Mouse (Mus musculus): ENCODE data around the gene Mpv17. TPM values are rescaled to one million over a fixed set of nuclear protein-coding genes. Genes with fewer than 3 reads are reported as not detected.
A peak's percentile ranks its signal among the peaks of the same experiment; 100 is the strongest.

Gene Mpv17
- polyA plus RNA-seq, 1 experiment from 2014 or later = 68.0 TPM

- Histone ChIP-seq H3K27ac (replicated peaks) (no peak overlapping the region), H3K9ac (no peak overlapping the region), H3K4me3 (peak overlapping the region; percentile 84; the same call in 1 of the 2 replicates), H3K9me3 (no peaks in the 10 kb centered on the region), H3K36me3 (peaks cover 10% of the 10 kb centered on the region; the same call in 1 of the 2 replicates), H3K4me2 (peak overlapping the region; percentile 98), H3K4me1 (peaks cover 20% of the 10 kb centered on the region), H3K27me3 (replicated peaks) (no peaks in the 10 kb centered on the region)
- ATAC-seq (ENCODE audit: extremely low read depth, insufficient number of reproducible peaks, low FRiP score, low TSS enrichment) = no peak
- 90% methylated on average over 9 of the region's 9 CpGs for WGBS
Measured at GRCm38 (mm10) chr5:31181183-31181770, 27.2 kb upstream of the Mpv17 start.

- WGBS = under 1% methylated on average over 59 of the region's 59 CpGs
- peak within 1 kb of the TSS; percentile 92 for H3K9ac ChIP-seq
- ATAC-seq (ENCODE audit: extremely low read depth, insufficient number of reproducible peaks, low FRiP score, low TSS enrichment) = peak; percentile 89
- peak within 1 kb of the TSS; percentile 84 for H3K4me3 ChIP-seq
- peak within 1 kb of the TSS; percentile 98 for H3K4me2 ChIP-seq
- H3K36me3 ChIP-seq = peaks cover 9% of the 10 kb centered on the region; the same call in 1 of the 2 replicates
- H3K27me3 ChIP-seq (replicated peaks) = no peaks in the 10 kb centered on the region
- peaks cover 20% of the 10 kb centered on the region for H3K4me1 ChIP-seq
- H3K9me3 ChIP-seq = no peaks in the 10 kb centered on the region
- peak within 1 kb of the TSS; percentile 97 for H3K27ac ChIP-seq (replicated peaks)
Measured at GRCm38 (mm10) chr5:31179766-31180630, 25.9 kb upstream of the Mpv17 start, which contains the start of the genes Gm29609 and Gtf3c2. Gene Gm29609 (minus strand): TSS chr5:31179911. Gene Gtf3c2 (minus strand): TSS chr5:31180144.

- peak overlapping the region; percentile 97 for H3K27ac ChIP-seq (replicated peaks)
- H3K9ac ChIP-seq = peak overlapping the region; percentile 92
- ATAC-seq (ENCODE audit: extremely low read depth, insufficient number of reproducible peaks, low FRiP score, low TSS enrichment) = peak; percentile 29; the same call in 1 of the 2 replicates
- peak overlapping the region; percentile 98 for H3K4me2 ChIP-seq
- under 1% methylated on average over 25 of the region's 25 CpGs for WGBS
- peaks cover 12% of the 10 kb centered on the region for H3K36me3 ChIP-seq
- H3K4me1 ChIP-seq = peaks cover 20% of the 10 kb centered on the region
- H3K4me3 ChIP-seq = peak overlapping the region; percentile 84
- H3K9me3 ChIP-seq = no peaks in the 10 kb centered on the region
- H3K27me3 ChIP-seq (replicated peaks) = no peaks in the 10 kb centered on the region
Measured at GRCm38 (mm10) chr5:31179301-31179765, 25.3 kb upstream of the Mpv17 start.

GRCm38 (mm10) chr5:31168630-31169029 is 14.6 kb upstream of the Mpv17 start:
- Histone ChIP-seq H3K4me2 (no peak overlapping the region), H3K27me3 (replicated peaks) (no peaks in the 10 kb centered on the region), H3K9me3 (no peaks in the 10 kb centered on the region), H3K4me3 (no peak overlapping the region), H3K9ac (no peak overlapping the region), H3K36me3 (peaks cover 98% of the 10 kb centered on the region), H3K4me1 (no peaks in the 10 kb centered on the region), H3K27ac (replicated peaks) (no peak overlapping the region)
- 67% methylated on average over 4 of the region's 4 CpGs for WGBS
- no peak for ATAC-seq (ENCODE audit: extremely low read depth, insufficient number of reproducible peaks, low FRiP score, low TSS enrichment)

GRCm38 (mm10) chr5:31164878-31165277 is 10.8 kb upstream of the Mpv17 start:
- H3K4me1 ChIP-seq = no peaks in the 10 kb centered on the region
- 66% methylated on average over 1 of the region's 1 CpGs for WGBS
- ATAC-seq (ENCODE audit: extremely low read depth, insufficient number of reproducible peaks, low FRiP score, low TSS enrichment) = no peak
- no peak overlapping the region for H3K4me3 ChIP-seq
- H3K9ac ChIP-seq = no peak overlapping the region
- no peaks in the 10 kb centered on the region for H3K27me3 ChIP-seq (replicated peaks)
- no peaks in the 10 kb centered on the region for H3K9me3 ChIP-seq
- H3K36me3 ChIP-seq = peaks cover 98% of the 10 kb centered on the region
- H3K27ac ChIP-seq (replicated peaks) = no peak overlapping the region
- no peak overlapping the region for H3K4me2 ChIP-seq

GRCm38 (mm10) chr5:31162462-31162861 is 8.4 kb upstream of the Mpv17 start:
- Histone ChIP-seq H3K36me3 (peaks cover 98% of the 10 kb centered on the region), H3K27me3 (replicated peaks) (no peaks in the 10 kb centered on the region), H3K27ac (replicated peaks) (no peak overlapping the region), H3K4me1 (no peaks in the 10 kb centered on the region), H3K4me2 (no peak overlapping the region), H3K9ac (no peak overlapping the region), H3K4me3 (no peak overlapping the region), H3K9me3 (no peaks in the 10 kb centered on the region)
- ATAC-seq (ENCODE audit: extremely low read depth, insufficient number of reproducible peaks, low FRiP score, low TSS enrichment) = no peak

- H3K4me1 ChIP-seq = peaks cover 22% of the 10 kb centered on the region
- H3K36me3 ChIP-seq = peaks cover 45% of the 10 kb centered on the region
- no peaks in the 10 kb centered on the region for H3K9me3 ChIP-seq
- H3K4me3 ChIP-seq = peak overlapping the region; percentile 78
- WGBS = 27% methylated on average over 6 of the region's 6 CpGs
- no peaks in the 10 kb centered on the region for H3K27me3 ChIP-seq (replicated peaks)
- H3K4me2 ChIP-seq = peak overlapping the region; percentile 95
- peak overlapping the region; percentile 85 for H3K9ac ChIP-seq
- peak overlapping the region; percentile 70 for H3K27ac ChIP-seq (replicated peaks)
- ATAC-seq (ENCODE audit: extremely low read depth, insufficient number of reproducible peaks, low FRiP score, low TSS enrichment) = no peak; the same call in 1 of the 2 replicates
Measured at GRCm38 (mm10) chr5:31153516-31154151, 417 bp downstream of the Mpv17 start.

- Histone ChIP-seq H3K27ac (replicated peaks) (no peak overlapping the region), H3K4me3 (no peak overlapping the region), H3K4me1 (peaks cover 22% of the 10 kb centered on the region), H3K36me3 (peaks cover 41% of the 10 kb centered on the region), H3K9ac (0 out of 2 replicates have a peak overlapping the region, but pooled peaks have one; percentile 33), H3K27me3 (replicated peaks) (no peaks in the 10 kb centered on the region), H3K9me3 (no peaks in the 10 kb centered on the region), H3K4me2 (no peak overlapping the region)
- 74% methylated on average over 3 of the region's 3 CpGs for WGBS
- no peak for ATAC-seq (ENCODE audit: extremely low read depth, insufficient number of reproducible peaks, low FRiP score, low TSS enrichment)
Measured at GRCm38 (mm10) chr5:31151746-31152145, 2.3 kb downstream of the Mpv17 start.

GRCm38 (mm10) chr5:31149781-31150180 is 4.3 kb downstream of the Mpv17 start:
- Histone ChIP-seq H3K9ac (no peak overlapping the region), H3K27me3 (replicated peaks) (no peaks in the 10 kb centered on the region), H3K36me3 (peaks cover 40% of the 10 kb centered on the region), H3K9me3 (no peaks in the 10 kb centered on the region), H3K4me1 (peaks cover 19% of the 10 kb centered on the region), H3K27ac (replicated peaks) (no peak overlapping the region), H3K4me2 (no peak overlapping the region), H3K4me3 (no peak overlapping the region)
- no peak for ATAC-seq (ENCODE audit: extremely low read depth, insufficient number of reproducible peaks, low FRiP score, low TSS enrichment)
- WGBS = 76% methylated on average over 4 of the region's 4 CpGs

GRCm38 (mm10) chr5:31138968-31139425 is 15.1 kb downstream of the Mpv17 start:
- no peak for ATAC-seq (ENCODE audit: extremely low read depth, insufficient number of reproducible peaks, low FRiP score, low TSS enrichment)
- no peak overlapping the region for H3K27ac ChIP-seq (replicated peaks)
- peaks cover 23% of the 10 kb centered on the region for H3K36me3 ChIP-seq
- no peaks in the 10 kb centered on the region for H3K9me3 ChIP-seq
- H3K27me3 ChIP-seq (replicated peaks) = peaks cover 65% of the 10 kb centered on the region
- H3K4me1 ChIP-seq = peaks cover 28% of the 10 kb centered on the region
- 6% methylated on average over 9 of the region's 9 CpGs for WGBS
- H3K4me2 ChIP-seq = peak overlapping the region; percentile 69
- no peak overlapping the region for H3K9ac ChIP-seq
- peak overlapping the region; percentile 45 for H3K4me3 ChIP-seq
